Mouse (Mus musculus) brain, embryonic 14.5 days (tissue): Measurements from ENCODE around the gene Cald1. TPM values are rescaled to one million over a fixed set of nuclear protein-coding genes. Genes with fewer than 3 reads are reported as not detected.
A peak's percentile ranks its signal among the peaks of the same experiment; 100 is the strongest.

Experiments
- DNase-seq: peaks from one replicate; pipeline ENCODE4 v3.0.0-alpha.2; 2011; ENCODE audit warnings: low read depth
- CTCF ChIP-seq: fragments of 200-500 bp; IDR thresholded peaks from 2 replicates; pipeline ENCODE4 v1.5.1; 2012; ENCODE audit warnings: inconsistent platforms, mild to moderate bottlenecking, moderate library complexity, borderline replicate concordance; ENCODE audit not compliant: insufficient read depth, insufficient read length; ENCODE audit errors: extremely low read depth
- POLR2A ChIP-seq: fragments of 200-500 bp; IDR thresholded peaks from 2 replicates; pipeline ENCODE4 v1.6.1; 2012; ENCODE audit warnings: mild to moderate bottlenecking, inconsistent platforms, borderline replicate concordance; ENCODE audit not compliant: poor library complexity, insufficient read depth, insufficient read length, severe bottlenecking; ENCODE audit errors: extremely low read depth
- polyA plus RNA-seq: library from polyadenylated mRNA; depleted of rRNA; stranded (reverse); fragments of >200 nt; gene quantifications from 2 replicates; pipeline ENCODE4 v1.2.3, GENCODE M21; 2012

Cald1 gene
- polyA plus RNA-seq, 1 experiment: 46.2 TPM

- TF ChIP-seq POLR2A (no peak), CTCF (no peak)
- DNase-seq: peak; percentile 77
These were observed 62.4 kb downstream of the Cald1 start for GRCm38 (mm10) chr6:34660724-34661123.

- no peak for DNase-seq
- no peak for TF ChIP-seq POLR2A
- TF ChIP-seq CTCF: no peak
These were observed 64.3 kb downstream of the Cald1 start for GRCm38 (mm10) chr6:34662626-34663025.

GRCm38 (mm10) chr6:34664291-34664690 lies 66.0 kb downstream of the Cald1 start:
- DNase-seq: no peak
- TF ChIP-seq POLR2A: no peak
- TF ChIP-seq CTCF: no peak

GRCm38 (mm10) chr6:34664749-34665148 lies 66.4 kb downstream of the Cald1 start:
- DNase-seq: no peak
- TF ChIP-seq POLR2A (no peak), CTCF (no peak)

- DNase-seq: no peak
- TF ChIP-seq CTCF (no peak), POLR2A (no peak)
These were observed 70.5 kb downstream of the Cald1 start for GRCm38 (mm10) chr6:34668739-34669254.

GRCm38 (mm10) chr6:34671355-34671754 lies 73.1 kb downstream of the Cald1 start:
- DNase-seq: no peak
- TF ChIP-seq CTCF: no peak
- TF ChIP-seq POLR2A: no peak

GRCm38 (mm10) chr6:34674416-34674815 lies 76.1 kb downstream of the Cald1 start:
- TF ChIP-seq POLR2A (no peak), CTCF (no peak)

GRCm38 (mm10) chr6:34674897-34675296 lies 76.6 kb downstream of the Cald1 start:
- TF ChIP-seq POLR2A (no peak), CTCF (no peak)
- peak; percentile 3 for DNase-seq

More at GRCm38 (mm10) chr6:34674416-34674815, 76.1 kb downstream of the Cald1 start:
- DNase-seq: no peak

- no peak for DNase-seq
- no peak for TF ChIP-seq POLR2A
- TF ChIP-seq CTCF: no peak
These were observed 83.8 kb downstream of the Cald1 start for GRCm38 (mm10) chr6:34682126-34682525.

- peak; percentile 22 for DNase-seq
- TF ChIP-seq CTCF (no peak), POLR2A (no peak)
These were observed 86.6 kb downstream of the Cald1 start for GRCm38 (mm10) chr6:34684886-34685285.

GRCm38 (mm10) chr6:34688971-34689370 lies 90.7 kb downstream of the Cald1 start:
- no peak for DNase-seq
- TF ChIP-seq POLR2A: no peak
- TF ChIP-seq CTCF: no peak

- DNase-seq: no peak
- no peak for TF ChIP-seq CTCF
- no peak for TF ChIP-seq POLR2A
These were observed 93.1 kb downstream of the Cald1 start for GRCm38 (mm10) chr6:34691416-34691815.

GRCm38 (mm10) chr6:34694096-34694495 lies 95.8 kb downstream of the Cald1 start:
- no peak for DNase-seq
- TF ChIP-seq POLR2A: no peak
- no peak for TF ChIP-seq CTCF
